Mouse (Mus musculus) intestine, postnatal 0 days (tissue): Measurements from ENCODE around the gene BC034090. TPM values are rescaled to one million over a fixed set of nuclear protein-coding genes. Genes with fewer than 3 reads are reported as not detected.

Experiments
- ATAC-seq: fragments of 200-750 bp; cut with Nextera tagmentation; 2 replicates; pipeline ENCODE4 v1.8.0; 2017; ENCODE audit warnings: mild to moderate bottlenecking, moderate TSS enrichment, moderate library complexity
- H3K27ac ChIP-seq: fragments of 300-500 bp; sonication (generic); 2 replicates; pipeline ENCODE4 v1.5.1; 2014; ENCODE audit warnings: mild to moderate bottlenecking, low read depth, low read length, moderate library complexity
- H3K27me3 ChIP-seq: fragments of 300-500 bp; sonication (generic); replicated peaks from 2 replicates; pipeline ENCODE4 v1.6.1; 2014; ENCODE audit warnings: low read length, mixed read lengths; ENCODE audit not compliant: control insufficient read depth, insufficient read depth
- H3K36me3 ChIP-seq: fragments of 300-500 bp; sonication (generic); 2 replicates; pipeline ENCODE4 v1.6.1; 2014; ENCODE audit warnings: mild to moderate bottlenecking, moderate library complexity; ENCODE audit not compliant: control insufficient read depth, insufficient read depth
- H3K4me1 ChIP-seq: fragments of 300-500 bp; sonication (generic); replicated peaks from 2 replicates; pipeline ENCODE4 v1.6.1; 2014; ENCODE audit warnings: antibody characterized with exemption, low read length, mixed read lengths; ENCODE audit not compliant: control insufficient read depth, insufficient read depth
- H3K4me2 ChIP-seq: fragments of 300-500 bp; sonication (generic); replicated peaks from 2 replicates; pipeline ENCODE4 v1.6.1; 2014; ENCODE audit warnings: low read depth, mild to moderate bottlenecking, moderate library complexity
- H3K4me3 ChIP-seq: fragments of 300-500 bp; sonication (generic); 2 replicates; pipeline ENCODE4 v1.5.1; 2014; ENCODE audit warnings: low read depth, low read length
- H3K9ac ChIP-seq: fragments of 300-500 bp; sonication (generic); 2 replicates; pipeline ENCODE4 v1.6.1; 2014; ENCODE audit warnings: mild to moderate bottlenecking, low read depth, low read length
- H3K9me3 ChIP-seq: fragments of 300-500 bp; sonication (generic); 2 replicates; pipeline ENCODE4 v1.6.1; 2016; ENCODE audit warnings: mixed run types; ENCODE audit not compliant: control insufficient read depth
- CTCF ChIP-seq: sonication (generic); IDR thresholded peaks from 2 replicates; pipeline ENCODE4 v1.5.1; 2016; ENCODE audit warnings: low read depth, mild to moderate bottlenecking, control low read depth, antibody characterized with exemption, moderate library complexity
- WGBS: fragments of 180-500 bp; shearing (Covaris S2); extraction: QIAGEN DNeasy Blood & Tissue Kit; methylation state at CpG from one replicate; pipeline ENCODE4 v1.1.7; 2014; 5-methylcytosine and 5-hydroxymethylcytosine counted together
- polyA plus RNA-seq: library from polyadenylated mRNA; unstranded; fragments of >200 nt; fragmentation: Nextera tagmentation; extraction: Ambion mirVana; gene quantifications from 2 replicates; pipeline ENCODE4 v1.2.1, GENCODE M21; 2015

Gene BC034090
- polyA plus RNA-seq, 1 experiment from 2014 or later: 1.3 TPM

- Histone ChIP-seq H3K4me3 (no peak overlapping the region), H3K4me1 (no peaks in the 10 kb centered on the region), H3K9ac (no peak overlapping the region), H3K9me3 (no peaks in the 10 kb centered on the region), H3K4me2 (no peak overlapping the region), H3K27ac (no peak overlapping the region), H3K36me3 (no peaks in the 10 kb centered on the region), H3K27me3 (peaks cover 10% of the 10 kb centered on the region)
- WGBS: 77% methylated on average over 4 of the region's 4 CpGs
- no peak for TF ChIP-seq CTCF
- ATAC-seq: no peak
Measured at GRCm38 (mm10) chr1:155239169-155239568, 5.1 kb downstream of the BC034090 start.

- Histone ChIP-seq H3K36me3 (no peaks in the 10 kb centered on the region), H3K27me3 (0 out of 2 replicates have a peak, but pooled peaks cover 2% of the 10 kb centered on the region), H3K9me3 (no peaks in the 10 kb centered on the region), H3K4me3 (no peak overlapping the region), H3K9ac (no peak overlapping the region), H3K27ac (no peak overlapping the region), H3K4me1 (no peaks in the 10 kb centered on the region), H3K4me2 (no peak overlapping the region)
- ATAC-seq: no peak
- 91% methylated on average over 5 of the region's 5 CpGs for WGBS
- TF ChIP-seq CTCF: no peak
Measured at GRCm38 (mm10) chr1:155238126-155238525, 6.1 kb downstream of the BC034090 start.

- Histone ChIP-seq H3K4me1 (no peaks in the 10 kb centered on the region), H3K4me2 (no peak overlapping the region), H3K9me3 (no peaks in the 10 kb centered on the region), H3K36me3 (no peaks in the 10 kb centered on the region), H3K4me3 (no peak overlapping the region), H3K9ac (no peak overlapping the region), H3K27me3 (no peaks in the 10 kb centered on the region), H3K27ac (no peak overlapping the region)
- TF ChIP-seq CTCF: no peak
- ATAC-seq: no peak
- 84% methylated on average over 11 of the region's 11 CpGs for WGBS
Measured at GRCm38 (mm10) chr1:155237390-155237789, 6.9 kb downstream of the BC034090 start.

GRCm38 (mm10) chr1:155236306-155237024 is 7.8 kb downstream of the BC034090 start:
- H3K4me2 ChIP-seq: no peak overlapping the region
- no peaks in the 10 kb centered on the region for H3K36me3 ChIP-seq
- 61% methylated on average over 13 of the region's 13 CpGs for WGBS
- no peak overlapping the region for H3K9ac ChIP-seq
- ATAC-seq: no peak
- no peak overlapping the region for H3K27ac ChIP-seq
- H3K4me3 ChIP-seq: no peak overlapping the region
- H3K27me3 ChIP-seq: no peaks in the 10 kb centered on the region
- TF ChIP-seq CTCF: no peak
- no peaks in the 10 kb centered on the region for H3K9me3 ChIP-seq
- no peaks in the 10 kb centered on the region for H3K4me1 ChIP-seq

GRCm38 (mm10) chr1:155235641-155236040 is 8.6 kb downstream of the BC034090 start:
- no peak for ATAC-seq
- H3K36me3 ChIP-seq: no peaks in the 10 kb centered on the region
- WGBS: 12% methylated on average over 2 of the region's 2 CpGs
- TF ChIP-seq CTCF: no peak
- no peak overlapping the region for H3K27ac ChIP-seq
- H3K4me2 ChIP-seq: no peak overlapping the region
- H3K4me1 ChIP-seq: no peaks in the 10 kb centered on the region
- H3K4me3 ChIP-seq: no peak overlapping the region
- no peak overlapping the region for H3K9ac ChIP-seq
- H3K27me3 ChIP-seq: no peaks in the 10 kb centered on the region
- H3K9me3 ChIP-seq: no peaks in the 10 kb centered on the region

- H3K27me3 ChIP-seq: no peaks in the 10 kb centered on the region
- no peak overlapping the region for H3K4me3 ChIP-seq
- no peaks in the 10 kb centered on the region for H3K36me3 ChIP-seq
- 48% methylated on average over 14 of the region's 14 CpGs for WGBS
- H3K4me2 ChIP-seq: no peak overlapping the region
- H3K9ac ChIP-seq: no peak overlapping the region
- TF ChIP-seq CTCF: no peak
- no peaks in the 10 kb centered on the region for H3K4me1 ChIP-seq
- ATAC-seq: 0 out of 2 replicates have a peak, but pooled peaks have one; percentile 25
- H3K9me3 ChIP-seq: no peaks in the 10 kb centered on the region
- no peak overlapping the region for H3K27ac ChIP-seq
Measured at GRCm38 (mm10) chr1:155233931-155234607, 10.2 kb downstream of the BC034090 start.
